Mouse (Mus musculus): ENCODE data around the gene Tbc1d2. TPM values are rescaled to one million over a fixed set of nuclear protein-coding genes. Genes with fewer than 3 reads are reported as not detected.
"Not testable (repeated sequence)": the region's sequence is repeated elsewhere in the genome, so short reads cannot be mapped to it uniquely, and the experiment has no call there.

Gene Tbc1d2
- polyA plus RNA-seq, 1 experiment from 2014 or later: 3.5 TPM

DNA sequence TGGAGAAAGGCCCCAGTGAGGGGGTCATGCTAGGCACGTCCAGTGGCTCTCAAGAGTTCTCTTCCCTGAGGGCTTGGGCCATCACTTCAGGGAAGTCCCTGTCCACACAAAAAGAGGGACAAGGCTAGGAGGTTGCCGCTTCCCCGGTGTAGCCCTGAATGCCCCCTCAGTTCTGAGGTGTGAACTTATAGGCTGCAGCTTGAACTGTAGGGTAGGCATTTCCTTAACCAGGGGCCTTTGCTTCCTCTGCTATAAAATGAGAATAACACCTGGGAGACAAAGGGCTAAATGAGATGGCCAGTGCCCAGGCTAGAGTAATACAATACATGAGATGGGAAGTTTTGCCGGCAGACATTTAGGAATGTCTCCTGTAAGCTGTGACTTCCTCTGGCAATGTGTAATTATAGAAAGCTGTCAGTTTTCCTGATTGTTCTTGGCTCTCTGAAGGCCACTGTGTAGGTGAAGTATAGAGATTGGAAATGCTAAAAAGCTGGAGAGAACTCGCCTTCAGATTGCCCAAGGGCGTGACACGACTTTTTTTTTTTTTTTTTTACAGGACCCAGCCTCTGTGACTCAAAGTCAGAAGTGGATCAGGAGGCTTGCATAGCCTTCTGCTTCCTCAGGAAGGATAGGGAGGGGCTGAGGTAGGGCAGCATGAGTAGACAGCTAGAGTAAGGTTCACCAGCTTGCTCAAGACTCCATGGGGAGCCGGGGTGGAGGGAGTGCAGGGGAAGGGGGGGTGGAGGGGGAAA lies 6.9 kb downstream of the Tbc1d2 start:
- ATAC-seq (ENCODE audit: insufficient read depth) (peak; percentile 66), DNase-seq (peak; percentile 46)
- Histone ChIP-seq H3K9me3 (ENCODE audit: low read depth, low read length) (no peaks in the 10 kb centered on the region), H3K4me3 (ENCODE audit: low read depth, low read length) (no peak overlapping the region), H3K36me3 (ENCODE audit: insufficient read depth) (no peaks in the 10 kb centered on the region), H3K27ac (ENCODE audit: low read depth) (peak overlapping the region; percentile 67), H3K4me2 (no peak overlapping the region), H3K9ac (no peak overlapping the region), H3K27me3 (ENCODE audit: insufficient read depth, low read length) (no peaks in the 10 kb centered on the region), H3K4me1 (ENCODE audit: insufficient read depth) (no peaks in the 10 kb centered on the region)
- no peak for TF ChIP-seq CTCF (IDR thresholded peaks at IDR 0.05; ENCODE audit: low read depth)
- 53% methylated on average over 8 of the region's 8 CpGs for WGBS

DNA sequence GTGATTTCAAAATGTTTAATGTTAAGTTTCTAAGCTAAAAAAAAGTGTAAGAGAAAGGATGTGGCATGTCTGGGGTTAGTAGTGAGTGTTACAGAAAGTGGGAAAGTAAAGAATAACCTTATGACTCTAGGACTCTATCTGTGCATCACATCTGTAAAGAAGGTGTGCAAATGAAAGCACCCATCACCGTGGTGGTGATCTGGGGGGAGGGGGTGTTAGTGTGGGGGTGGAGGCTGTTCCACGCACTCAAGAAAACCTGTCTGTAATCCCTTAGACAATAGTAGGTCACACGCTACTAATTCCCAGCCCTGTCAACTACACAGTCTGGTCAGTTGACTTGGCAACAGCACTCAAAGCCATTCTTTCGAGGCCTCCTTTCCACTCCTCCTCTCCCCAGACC lies 8.7 kb downstream of the Tbc1d2 start:
- no peak for TF ChIP-seq CTCF (IDR thresholded peaks at IDR 0.05; ENCODE audit: low read depth)
- no peaks in the 10 kb centered on the region for H3K27me3 ChIP-seq (ENCODE audit: insufficient read depth, low read length)
- no peaks in the 10 kb centered on the region for H3K36me3 ChIP-seq (ENCODE audit: insufficient read depth)
- DNase-seq: no peak
- WGBS: 74% methylated on average over 4 of the region's 4 CpGs
- no peak overlapping the region for H3K9ac ChIP-seq
- no peak overlapping the region for H3K4me2 ChIP-seq
- no peak overlapping the region for H3K4me3 ChIP-seq (ENCODE audit: low read depth, low read length)
- no peaks in the 10 kb centered on the region for H3K4me1 ChIP-seq (ENCODE audit: insufficient read depth)
- H3K27ac ChIP-seq (ENCODE audit: low read depth): no peak overlapping the region
- no peak for ATAC-seq (ENCODE audit: insufficient read depth)
- no peaks in the 10 kb centered on the region for H3K9me3 ChIP-seq (ENCODE audit: low read depth, low read length)

DNA sequence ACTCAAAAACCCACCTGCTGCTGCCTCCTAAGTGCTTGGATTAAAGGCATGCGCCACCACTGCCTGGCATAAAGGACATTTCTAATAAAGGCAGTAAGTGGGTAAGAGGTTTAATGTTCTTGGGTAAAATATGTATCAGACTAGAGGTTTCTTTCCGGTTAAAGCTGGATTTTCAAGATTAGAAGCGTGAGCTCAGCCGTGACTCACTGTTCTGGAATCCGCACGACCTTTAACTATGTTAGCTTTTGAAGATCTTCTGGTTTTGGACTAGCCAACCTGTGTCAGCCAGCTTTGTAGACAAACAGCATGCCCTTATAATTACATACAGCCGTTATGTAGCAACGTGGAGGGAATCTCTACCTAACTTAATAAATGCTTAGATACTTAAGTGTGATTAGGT lies 10.1 kb downstream of the Tbc1d2 start:
- Histone ChIP-seq H3K27me3 (ENCODE audit: insufficient read depth, low read length) (no peaks in the 10 kb centered on the region), H3K4me3 (ENCODE audit: low read depth, low read length) (no peak overlapping the region), H3K36me3 (ENCODE audit: insufficient read depth) (no peaks in the 10 kb centered on the region), H3K9me3 (ENCODE audit: low read depth, low read length) (no peaks in the 10 kb centered on the region), H3K4me1 (ENCODE audit: insufficient read depth) (no peaks in the 10 kb centered on the region), H3K27ac (ENCODE audit: low read depth) (no peak overlapping the region), H3K4me2 (no peak overlapping the region), H3K9ac (no peak overlapping the region)
- peak; percentile 54 for DNase-seq
- ATAC-seq (ENCODE audit: insufficient read depth): 0 out of 2 replicates have a peak, but pooled peaks have one; percentile 23
- no peak for TF ChIP-seq CTCF (IDR thresholded peaks at IDR 0.05; ENCODE audit: low read depth)
- WGBS: 60% methylated on average over 8 of the region's 8 CpGs

DNA sequence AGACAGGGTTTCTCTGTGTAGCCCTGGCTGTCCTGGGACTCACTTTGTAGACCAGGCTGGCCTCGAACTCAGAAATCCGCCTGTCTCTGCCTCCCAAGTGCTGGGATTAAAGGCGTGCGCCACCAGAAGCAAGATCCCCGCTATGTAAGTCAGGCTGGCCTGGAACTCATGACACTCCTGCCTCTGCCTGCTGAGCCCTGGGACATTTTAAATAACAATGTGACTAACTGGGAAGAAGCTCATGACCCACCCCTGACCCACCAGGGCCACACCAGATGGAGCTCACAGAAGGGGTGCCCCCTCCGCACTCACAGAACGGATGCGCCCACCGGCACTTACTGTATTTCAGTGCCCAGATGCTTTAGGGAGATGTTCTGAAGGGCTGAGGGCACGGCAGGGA lies 12.8 kb downstream of the Tbc1d2 start:
- H3K9me3 ChIP-seq (ENCODE audit: low read depth, low read length); H3K9ac ChIP-seq; DNase-seq; H3K27ac ChIP-seq (ENCODE audit: low read depth); ATAC-seq (ENCODE audit: insufficient read depth); H3K4me1 ChIP-seq (ENCODE audit: insufficient read depth); H3K4me3 ChIP-seq (ENCODE audit: low read depth, low read length); H3K4me2 ChIP-seq; H3K27me3 ChIP-seq (ENCODE audit: insufficient read depth, low read length); H3K36me3 ChIP-seq (ENCODE audit: insufficient read depth): not testable (repeated sequence)
- 90% methylated on average over 10 of the region's 10 CpGs for WGBS

DNA sequence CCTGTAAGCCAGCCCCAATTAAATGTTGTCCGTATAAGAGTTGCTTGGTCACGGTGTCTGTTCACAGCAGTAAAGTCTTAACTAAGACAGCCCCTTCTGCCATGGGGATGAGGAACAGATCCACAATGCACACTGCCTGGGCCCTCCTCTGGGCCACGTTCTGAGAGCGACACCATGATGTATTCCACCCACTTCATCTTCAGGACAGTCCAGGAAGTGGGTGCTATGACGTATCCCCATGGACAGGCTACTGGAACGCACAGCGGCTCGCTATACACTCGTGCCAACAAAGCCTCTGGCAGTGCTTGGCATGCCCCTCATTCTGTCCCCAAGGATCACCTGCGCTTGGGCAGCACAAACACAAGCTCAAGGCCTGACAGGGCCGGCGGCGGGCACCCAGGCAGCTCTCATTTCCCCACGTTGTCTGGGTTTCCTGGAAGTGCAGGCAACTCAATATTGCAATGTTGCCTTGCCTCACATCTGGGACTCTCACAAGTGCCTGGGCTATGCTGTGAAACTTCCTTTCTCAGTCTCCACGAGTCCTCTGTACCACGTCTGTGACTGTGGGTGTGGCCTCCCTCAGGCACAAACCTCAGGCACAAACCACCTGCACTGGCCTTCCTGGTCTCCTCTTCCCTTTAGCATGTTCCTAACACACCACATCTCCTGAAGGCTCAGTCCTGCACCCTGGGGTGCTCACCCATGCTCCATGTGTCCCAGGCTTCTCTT lies 14.1 kb downstream of the Tbc1d2 start:
- no peak overlapping the region for H3K4me3 ChIP-seq (ENCODE audit: low read depth, low read length)
- H3K27me3 ChIP-seq (ENCODE audit: insufficient read depth, low read length): no peaks in the 10 kb centered on the region
- no peaks in the 10 kb centered on the region for H3K4me1 ChIP-seq (ENCODE audit: insufficient read depth)
- whole genome bisulfite sequencing: 79% methylated on average over 16 of the region's 16 CpGs
- H3K27ac ChIP-seq (ENCODE audit: low read depth): no peak overlapping the region
- ATAC-seq (ENCODE audit: insufficient read depth) (no peak; the same call in 1 of the 2 replicates), DNase-seq (no peak)
- no peak overlapping the region for H3K4me2 ChIP-seq
- H3K9me3 ChIP-seq (ENCODE audit: low read depth, low read length): no peaks in the 10 kb centered on the region
- TF ChIP-seq CTCF (IDR thresholded peaks at IDR 0.05; ENCODE audit: low read depth): no peak
- no peaks in the 10 kb centered on the region for H3K36me3 ChIP-seq (ENCODE audit: insufficient read depth)
- H3K9ac ChIP-seq: no peak overlapping the region

DNA sequence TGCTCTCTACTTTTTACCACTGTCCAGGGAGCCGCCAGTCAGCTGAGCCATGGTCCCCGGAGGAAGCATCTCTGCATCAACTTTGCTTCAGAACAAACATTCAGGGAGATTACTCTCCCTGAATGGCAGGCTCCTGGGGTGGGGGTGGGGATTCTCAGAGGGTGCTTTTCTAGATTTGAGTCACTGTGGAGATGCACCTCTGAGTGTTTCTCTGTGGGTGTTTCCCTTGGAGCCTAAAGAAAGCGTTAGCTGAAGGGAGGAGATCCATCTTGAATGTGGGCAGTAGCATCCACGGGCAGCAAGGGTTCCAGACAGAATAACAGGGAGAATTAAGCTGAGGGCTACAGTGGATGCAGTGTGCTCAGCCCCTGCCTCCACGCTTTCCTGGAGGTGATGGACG lies 15.1 kb downstream of the Tbc1d2 start:
- no peak overlapping the region for H3K4me2 ChIP-seq
- H3K4me1 ChIP-seq (ENCODE audit: insufficient read depth): no peaks in the 10 kb centered on the region
- H3K27me3 ChIP-seq (ENCODE audit: insufficient read depth, low read length): no peaks in the 10 kb centered on the region
- no peaks in the 10 kb centered on the region for H3K9me3 ChIP-seq (ENCODE audit: low read depth, low read length)
- ATAC-seq (ENCODE audit: insufficient read depth) (no peak), DNase-seq (no peak)
- no peak overlapping the region for H3K4me3 ChIP-seq (ENCODE audit: low read depth, low read length)
- no peaks in the 10 kb centered on the region for H3K36me3 ChIP-seq (ENCODE audit: insufficient read depth)
- no peak for TF ChIP-seq CTCF (IDR thresholded peaks at IDR 0.05; ENCODE audit: low read depth)
- 39% methylated on average over 6 of the region's 6 CpGs for WGBS
- H3K9ac ChIP-seq: no peak overlapping the region
- H3K27ac ChIP-seq (ENCODE audit: low read depth): no peak overlapping the region

DNA sequence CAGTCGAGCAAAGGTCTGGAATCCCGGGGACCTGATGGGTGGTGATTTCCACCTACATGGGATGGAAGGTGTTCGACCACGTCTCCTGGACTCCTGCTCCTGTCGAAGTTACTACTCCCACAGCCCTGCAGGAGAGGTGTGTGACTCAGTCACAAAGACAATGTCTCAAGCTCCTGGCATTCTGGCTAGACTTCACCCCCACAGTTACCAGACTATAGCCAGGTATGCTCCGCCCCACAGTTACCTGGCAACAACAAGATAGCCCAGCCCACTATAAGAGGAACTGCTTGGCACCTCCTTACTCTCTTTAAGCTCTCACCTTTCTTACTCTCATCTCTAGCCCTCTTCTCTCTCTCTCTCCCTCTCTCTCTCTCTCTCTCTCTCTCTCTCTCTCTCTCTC lies 16.4 kb downstream of the Tbc1d2 start:
- H3K27me3 ChIP-seq (ENCODE audit: insufficient read depth, low read length); H3K4me3 ChIP-seq (ENCODE audit: low read depth, low read length); ATAC-seq (ENCODE audit: insufficient read depth); H3K4me2 ChIP-seq; H3K9ac ChIP-seq; H3K27ac ChIP-seq (ENCODE audit: low read depth); H3K9me3 ChIP-seq (ENCODE audit: low read depth, low read length); H3K36me3 ChIP-seq (ENCODE audit: insufficient read depth); H3K4me1 ChIP-seq (ENCODE audit: insufficient read depth): not testable (repeated sequence)
- peak; percentile 21 for DNase-seq
- WGBS: 57% methylated on average over 6 of the region's 6 CpGs

Data from lung, embryonic 14.5 days (tissue).